Mouse (Mus musculus) spleen, adult 2 months (tissue): ENCODE measurements around the gene Zdhhc12. TPM values are rescaled to one million over a fixed set of nuclear protein-coding genes. Genes with fewer than 3 reads are reported as not detected.

Source experiments
- DNase-seq, 2 experiments: peaks; one replicate each; pipeline versions ENCODE4 v3.0.0 to v3.0.0-alpha.2; 2012 to 2021; ENCODE audit warnings: low spot score in 2 of 2, low read depth in 1 of 2
- H3K27ac ChIP-seq: fragments of 200-500 bp; 2 replicates; pipeline ENCODE4 v1.5.1; 2012; ENCODE audit warnings: low read length, inconsistent platforms; ENCODE audit not compliant: insufficient read depth
- H3K27me3 ChIP-seq: fragments of 200-500 bp; 2 replicates; pipeline ENCODE4 v1.6.1; 2012; ENCODE audit warnings: mild to moderate bottlenecking, moderate library complexity, low read length, inconsistent platforms; ENCODE audit not compliant: control insufficient read depth, insufficient read depth
- H3K36me3 ChIP-seq: fragments of 200-500 bp; 2 replicates; pipeline ENCODE4 v1.6.1; 2012; ENCODE audit warnings: mild to moderate bottlenecking, low read length, inconsistent platforms; ENCODE audit not compliant: control insufficient read depth, insufficient read depth
- H3K4me1 ChIP-seq: fragments of 200-500 bp; 2 replicates; pipeline ENCODE4 v1.6.1; 2011; ENCODE audit warnings: inconsistent platforms; ENCODE audit not compliant: control insufficient read depth, insufficient read depth, insufficient read length
- H3K4me3 ChIP-seq: fragments of 200-500 bp; 2 replicates; pipeline ENCODE4 v1.5.1; 2011; ENCODE audit warnings: mild to moderate bottlenecking, inconsistent platforms; ENCODE audit not compliant: insufficient read depth, insufficient read length; ENCODE audit errors: extremely low read depth
- CTCF ChIP-seq: fragments of 200-500 bp; IDR thresholded peaks from 2 replicates; pipeline ENCODE4 v1.5.1; 2011; ENCODE audit warnings: mild to moderate bottlenecking, inconsistent platforms; ENCODE audit not compliant: insufficient read depth, insufficient read length, insufficient replicate concordance; ENCODE audit errors: extremely low read depth
- POLR2A ChIP-seq: fragments of 200-500 bp; IDR thresholded peaks from 2 replicates; pipeline ENCODE4 v1.6.1; 2011; ENCODE audit warnings: low read depth, low read length, inconsistent platforms
- WGBS: fragments of 180-500 bp; shearing (Covaris S2); methylation state at CpG from one replicate; pipeline ENCODE4 v1.1.7; 2018; 5-methylcytosine and 5-hydroxymethylcytosine counted together
- polyA plus RNA-seq: library from polyadenylated mRNA; depleted of rRNA; stranded (reverse); fragments of >200 nt; gene quantifications from 2 replicates; pipeline ENCODE4 v1.2.3, GENCODE M21; 2012

Zdhhc12 gene
- polyA plus RNA-seq, 1 experiment, result 56.2 TPM

DNA sequence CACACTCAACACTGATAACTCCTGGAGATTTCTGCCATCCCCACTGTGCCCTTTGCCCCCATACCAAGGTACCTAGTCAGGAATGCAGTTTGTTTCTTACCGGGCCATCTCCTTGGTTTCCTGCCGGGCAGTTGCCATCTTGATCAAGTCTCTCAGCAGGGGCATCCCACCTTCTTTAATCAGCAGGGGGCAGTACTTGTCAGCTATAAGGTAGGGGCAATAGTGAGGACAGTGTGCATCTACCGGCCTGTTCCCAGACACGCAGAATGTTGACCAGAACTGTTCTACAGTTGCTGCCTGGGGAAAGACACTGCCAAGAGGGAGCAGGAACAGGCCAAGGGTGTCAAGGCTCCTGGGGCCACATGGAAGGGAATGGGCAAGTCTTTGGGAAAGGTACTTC, 6.8 kb upstream of the Zdhhc12 start:
- 81% methylated on average over 4 of the region's 4 CpGs for WGBS
- TF ChIP-seq POLR2A (no peak), CTCF (no peak)
- Histone ChIP-seq H3K36me3 (peaks cover 23% of the 10 kb centered on the region), H3K4me1 (no peaks in the 10 kb centered on the region), H3K27ac (no peak overlapping the region), H3K27me3 (no peaks in the 10 kb centered on the region), H3K4me3 (no peak overlapping the region)
- DNase-seq, result no peak

- no peak overlapping the region for H3K27ac ChIP-seq
- peak; percentile 35 to 62 for DNase-seq
- TF ChIP-seq POLR2A (no peak), CTCF (peak; percentile 69; the same call in 1 of the 2 replicates)
- no peak overlapping the region for H3K4me3 ChIP-seq
- peaks cover 15% of the 10 kb centered on the region for H3K36me3 ChIP-seq
- no peaks in the 10 kb centered on the region for H3K27me3 ChIP-seq
- H3K4me1 ChIP-seq, result peaks cover 7% of the 10 kb centered on the region; the same call in 1 of the 2 replicates
- 61% methylated on average over 2 of the region's 2 CpGs for WGBS
Observed at GRCm38 (mm10) chr2:30095882-30096527, 2.6 kb upstream of the Zdhhc12 start.

DNA sequence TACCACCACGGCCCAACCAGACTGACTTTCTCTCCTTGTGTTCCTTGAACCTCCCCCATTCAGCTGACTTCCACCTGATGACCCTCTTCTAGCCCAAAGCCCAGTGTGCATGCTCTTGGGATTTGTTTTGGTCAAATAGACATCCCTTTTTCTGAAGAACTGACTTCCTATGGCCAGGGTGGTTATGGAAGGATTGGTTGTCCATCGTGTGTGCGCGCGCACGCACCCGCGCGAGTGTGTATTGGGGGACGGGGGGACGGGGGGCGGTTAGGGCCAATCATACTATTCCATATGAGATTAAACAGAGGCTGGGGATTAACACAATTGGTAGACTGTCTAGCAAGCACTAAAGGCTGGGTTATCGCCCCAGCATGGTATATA, 750 bp upstream of the Zdhhc12 start:
- H3K27me3 ChIP-seq, result no peaks in the 10 kb centered on the region
- TF ChIP-seq POLR2A (no peak), CTCF (no peak)
- H3K4me3 ChIP-seq, result peak overlapping the region; percentile 96
- peaks cover 7% of the 10 kb centered on the region; the same call in 1 of the 2 replicates for H3K4me1 ChIP-seq
- under 1% methylated on average over 13 of the region's 13 CpGs for WGBS
- DNase-seq, result no peak
- H3K27ac ChIP-seq, result peak overlapping the region; percentile 75
- H3K36me3 ChIP-seq, result peaks cover 19% of the 10 kb centered on the region

DNA sequence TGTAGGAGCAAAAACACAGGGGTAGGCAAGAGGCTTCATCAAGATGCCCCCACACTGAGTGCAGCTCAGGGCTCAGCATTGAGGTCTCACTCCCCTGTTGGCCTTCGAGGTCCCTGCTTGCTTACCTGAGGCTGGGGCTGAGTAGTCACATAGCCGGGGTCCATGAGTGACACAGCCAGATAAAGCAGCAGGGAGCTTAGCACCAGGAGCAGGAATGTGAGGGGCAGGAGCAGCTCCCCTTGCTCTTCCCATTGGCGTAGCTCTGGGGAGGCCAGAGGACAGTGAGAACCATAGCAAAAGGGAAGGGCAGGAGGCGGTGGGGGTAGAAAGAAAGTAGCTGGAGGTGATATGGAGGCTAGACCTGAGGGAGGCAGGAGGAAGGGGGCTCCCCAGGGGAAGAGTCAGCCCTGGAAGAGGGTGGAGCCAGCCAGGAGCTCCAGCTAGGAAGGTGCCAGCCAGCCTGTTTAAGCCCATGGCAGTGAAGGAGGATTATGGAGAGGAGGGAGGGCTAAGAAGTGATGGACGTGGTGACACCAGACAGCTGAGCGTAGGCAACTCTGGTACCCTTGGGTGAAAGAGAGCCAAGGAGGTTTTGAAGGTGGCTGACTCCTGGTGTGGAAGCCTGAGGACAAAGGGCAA, 1.0 kb downstream of the Zdhhc12 start:
- Histone ChIP-seq H3K4me1 (peaks cover 7% of the 10 kb centered on the region; the same call in 1 of the 2 replicates), H3K36me3 (peaks cover 12% of the 10 kb centered on the region), H3K4me3 (peak overlapping the region; percentile 96; the same call in 1 of the 2 replicates), H3K27ac (no peak overlapping the region), H3K27me3 (no peaks in the 10 kb centered on the region)
- TF ChIP-seq POLR2A (no peak), CTCF (no peak)
- WGBS, result 85% methylated on average over 6 of the region's 6 CpGs
- no peak for DNase-seq

DNA sequence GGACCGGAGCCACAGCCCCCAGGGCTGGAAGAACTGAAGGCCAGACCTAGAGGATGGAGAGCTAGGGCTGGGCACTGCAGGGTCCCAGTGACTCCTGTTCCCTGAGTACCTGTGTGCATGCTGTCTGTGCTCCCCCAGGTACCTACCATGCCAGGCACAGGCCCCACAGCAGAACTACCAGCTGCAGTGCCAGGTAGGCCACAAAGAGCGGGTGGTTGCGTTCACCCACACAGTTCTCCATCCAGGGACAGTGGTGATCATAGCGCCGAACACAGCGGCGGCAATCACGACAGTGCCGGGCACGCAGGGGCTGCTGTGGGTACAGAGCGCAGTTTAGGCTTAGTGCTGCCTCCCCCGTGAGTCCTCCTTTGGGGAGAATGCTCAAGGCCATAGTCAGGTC, 1.9 kb downstream of the Zdhhc12 start:
- no peaks in the 10 kb centered on the region for H3K27me3 ChIP-seq
- no peak overlapping the region for H3K27ac ChIP-seq
- no peak for DNase-seq
- H3K4me3 ChIP-seq, result no peak overlapping the region
- WGBS, result 97% methylated on average over 12 of the region's 12 CpGs
- H3K4me1 ChIP-seq, result peaks cover 7% of the 10 kb centered on the region; the same call in 1 of the 2 replicates
- TF ChIP-seq CTCF (no peak), POLR2A (no peak)
- peaks cover 12% of the 10 kb centered on the region for H3K36me3 ChIP-seq

DNA sequence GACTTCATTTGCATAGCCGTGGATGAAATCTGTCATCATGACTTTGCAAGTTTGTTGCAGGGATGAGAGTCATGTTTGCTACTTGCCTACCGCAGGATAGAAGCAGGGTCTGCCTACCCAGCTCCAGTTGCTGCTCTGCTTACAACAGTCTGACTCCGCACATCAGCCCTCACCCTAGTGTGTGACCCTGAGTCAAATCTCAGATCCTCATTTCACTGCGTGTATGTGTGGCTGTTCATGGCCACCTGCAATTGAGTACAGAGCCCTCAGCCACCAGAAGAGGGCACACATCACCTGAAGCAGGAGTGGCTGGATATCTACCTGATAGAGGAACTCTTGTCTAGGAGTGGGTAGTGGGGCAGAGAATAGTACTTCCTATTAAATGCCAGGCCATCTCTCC, 6.1 kb downstream of the Zdhhc12 start:
- H3K27me3 ChIP-seq, result no peaks in the 10 kb centered on the region
- TF ChIP-seq POLR2A, result no peak
- no peak for TF ChIP-seq CTCF
- peaks cover 12% of the 10 kb centered on the region for H3K36me3 ChIP-seq
- H3K4me3 ChIP-seq, result no peak overlapping the region
- WGBS, result 81% methylated on average over 4 of the region's 4 CpGs
- DNase-seq, result no peak
- no peaks in the 10 kb centered on the region; the same call in 1 of the 2 replicates for H3K4me1 ChIP-seq
- H3K27ac ChIP-seq, result no peak overlapping the region

DNA sequence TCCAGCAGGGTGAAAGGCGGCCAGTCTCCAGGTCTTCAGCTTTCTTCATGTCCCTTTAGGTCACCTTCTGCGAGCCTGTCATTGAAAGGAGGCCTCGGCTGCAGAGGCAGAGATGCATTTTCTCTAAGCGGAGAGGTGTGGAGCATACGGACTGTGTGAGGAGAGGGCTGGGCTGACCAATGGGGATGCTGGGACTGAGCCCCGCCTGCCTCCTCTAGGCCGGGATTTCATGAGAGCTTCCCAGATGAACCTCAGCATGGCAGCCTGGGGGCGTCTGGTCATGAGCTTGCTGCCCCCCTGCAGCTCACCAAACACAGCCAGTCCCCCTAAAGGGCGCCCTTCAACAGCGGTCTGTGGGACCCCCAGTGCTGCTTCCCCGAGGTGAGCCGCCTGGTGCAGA, 8.8 kb downstream of the Zdhhc12 start:
- Histone ChIP-seq H3K36me3 (no peaks in the 10 kb centered on the region), H3K4me3 (no peak overlapping the region), H3K27me3 (no peaks in the 10 kb centered on the region), H3K27ac (no peak overlapping the region), H3K4me1 (no peaks in the 10 kb centered on the region; the same call in 1 of the 2 replicates)
- no peak for DNase-seq
- WGBS, result 86% methylated on average over 12 of the region's 12 CpGs
- no peak for TF ChIP-seq CTCF
- TF ChIP-seq POLR2A, result no peak
